Mouse (Mus musculus): ENCODE measurements around the gene Fam228b. TPM values are rescaled to one million over a fixed set of nuclear protein-coding genes. Genes with fewer than 3 reads are reported as not detected.
"Not testable (repeated sequence)": the region's sequence is repeated elsewhere in the genome, so short reads cannot be mapped to it uniquely, and the experiment has no call there.

The Fam228b gene
- total RNA-seq, 2 experiments from 2014 or later = 7.8 to 8.8 TPM

DNA sequence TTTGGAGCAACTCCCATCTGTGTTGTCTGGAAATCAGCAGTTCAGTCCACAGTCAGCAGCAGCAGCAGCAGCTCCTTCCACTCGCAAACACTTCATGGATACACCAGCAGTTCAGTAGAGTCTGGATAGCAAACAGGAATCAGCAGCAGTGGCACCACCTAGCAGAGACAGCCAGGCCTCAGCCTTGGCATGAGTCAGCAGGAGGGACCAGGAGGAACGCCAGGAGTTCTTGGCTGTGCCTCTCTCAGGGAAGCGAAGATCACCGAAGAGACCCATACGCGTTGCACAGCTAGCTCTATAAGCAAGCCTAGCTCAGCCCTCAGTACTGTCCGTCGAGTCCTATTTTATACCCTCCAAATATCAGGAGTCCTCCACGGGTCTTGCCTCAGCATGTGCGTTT, 24.6 kb downstream of the Fam228b start:
- DNase-seq (ENCODE audit: low spot score) = peak; percentile 63

DNA sequence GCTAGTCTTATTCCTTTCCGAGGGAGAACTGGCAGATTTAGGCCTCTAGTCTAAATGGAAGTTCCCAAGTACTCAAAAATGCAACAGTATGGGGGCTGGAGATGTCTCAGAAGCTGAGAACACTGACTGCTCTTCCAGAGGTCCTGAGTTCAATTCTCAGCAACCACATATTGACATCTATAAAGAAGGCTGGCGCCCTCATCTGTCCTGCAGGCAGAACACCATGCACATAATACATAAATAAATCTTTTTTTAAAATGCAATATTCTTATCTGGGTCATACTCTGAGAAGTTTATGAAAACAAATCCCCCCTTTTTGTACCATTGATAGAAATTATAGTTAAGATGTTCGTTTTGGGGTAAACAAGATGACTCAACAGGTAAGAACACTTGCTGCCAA, 26.9 kb downstream of the Fam228b start:
- DNase-seq (ENCODE audit: low spot score) = no peak

DNA sequence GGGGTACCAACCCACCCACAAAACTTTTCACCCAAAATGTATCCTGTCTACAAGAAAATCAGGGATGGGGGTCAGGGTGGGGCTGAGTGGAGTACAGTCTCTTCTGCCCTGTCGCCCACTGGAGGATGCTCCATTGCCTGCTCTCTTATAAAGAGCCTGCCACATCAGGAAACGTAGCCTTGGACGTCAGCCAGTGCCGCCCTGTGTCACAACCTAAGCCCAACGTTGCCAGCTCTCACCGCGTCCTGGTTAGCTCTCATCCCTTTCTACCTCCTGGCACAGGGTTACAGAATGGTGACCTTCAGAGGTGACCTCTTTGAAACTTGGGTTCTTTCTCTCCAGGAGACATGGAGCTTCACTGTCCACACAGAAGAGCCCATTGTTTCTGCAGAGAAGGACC, 28.2 kb downstream of the Fam228b start:
- DNase-seq (ENCODE audit: low spot score) = no peak

DNA sequence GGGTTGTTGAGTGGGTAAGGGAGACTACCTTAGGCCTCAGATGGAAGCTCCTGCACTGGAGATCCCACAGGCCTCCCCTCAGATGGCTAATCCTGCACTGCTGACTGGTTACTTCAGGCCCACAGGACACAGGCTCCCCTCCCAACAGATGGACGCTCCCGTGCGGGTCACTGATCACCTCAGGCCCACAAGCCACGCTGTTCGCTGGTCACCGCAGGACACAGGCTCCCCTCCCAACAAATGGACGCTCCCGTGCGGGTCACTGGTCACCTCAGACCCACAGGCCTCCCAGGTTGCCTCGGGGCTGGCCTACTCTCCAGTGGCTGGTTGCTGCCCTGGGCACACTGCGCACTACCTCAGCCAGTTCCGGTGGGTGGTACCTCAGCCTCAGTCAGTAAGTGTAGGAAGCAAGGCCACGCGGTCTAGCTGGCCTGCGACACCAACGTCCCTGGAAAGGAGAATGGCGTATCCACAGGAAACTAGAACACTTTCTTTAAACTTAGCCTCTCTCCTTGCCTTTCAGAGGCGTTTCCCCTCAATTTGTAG, 31.0 kb downstream of the Fam228b start, which contains the start of gene Fam228a:
TSS of gene Fam228a (minus strand) at position 400 of the 546 bp plus-strand sequence.
- no peak for DNase-seq (ENCODE audit: low spot score)

DNA sequence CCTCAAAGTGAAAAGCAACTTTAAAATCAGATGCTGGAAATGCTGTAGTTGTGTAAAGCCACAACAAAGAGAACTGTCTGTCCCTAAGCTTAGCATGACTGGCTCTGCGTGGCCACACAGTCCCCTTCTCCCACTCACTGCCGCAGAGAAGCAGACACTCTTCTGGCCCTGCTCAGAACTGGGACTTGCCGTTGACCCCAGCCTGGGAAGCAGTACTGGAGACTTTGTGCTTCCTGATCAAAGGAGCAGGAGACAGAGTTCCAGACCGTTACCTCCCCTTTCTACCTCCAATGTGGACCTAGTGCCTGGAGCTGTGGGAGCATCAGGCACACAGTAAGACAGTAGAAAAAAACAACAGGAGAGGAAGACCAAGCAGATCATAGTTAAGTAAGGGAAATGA, 36.7 kb downstream of the Fam228b start:
- no peak for DNase-seq (ENCODE audit: low spot score)

DNA sequence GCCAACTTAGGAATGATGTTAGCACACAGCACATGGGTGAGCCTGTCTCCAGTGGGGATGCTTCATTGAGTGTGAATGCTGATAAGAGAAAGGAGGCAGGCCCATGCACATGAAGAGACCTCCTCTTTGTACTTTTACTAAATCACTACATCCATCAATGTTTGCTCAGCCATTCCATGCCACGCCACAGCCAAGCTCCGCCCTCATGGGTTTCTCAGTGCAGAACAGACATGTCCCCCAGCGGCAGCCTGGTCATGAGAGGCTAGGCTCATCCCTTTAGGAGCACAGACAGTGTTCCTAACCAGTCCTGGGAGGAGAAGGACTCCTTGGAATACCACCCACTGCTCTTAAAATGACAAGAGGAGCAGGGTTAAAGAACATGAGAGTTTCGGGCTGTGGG, 37.4 kb downstream of the Fam228b start:
- no peak for DNase-seq (ENCODE audit: low spot score)

DNA sequence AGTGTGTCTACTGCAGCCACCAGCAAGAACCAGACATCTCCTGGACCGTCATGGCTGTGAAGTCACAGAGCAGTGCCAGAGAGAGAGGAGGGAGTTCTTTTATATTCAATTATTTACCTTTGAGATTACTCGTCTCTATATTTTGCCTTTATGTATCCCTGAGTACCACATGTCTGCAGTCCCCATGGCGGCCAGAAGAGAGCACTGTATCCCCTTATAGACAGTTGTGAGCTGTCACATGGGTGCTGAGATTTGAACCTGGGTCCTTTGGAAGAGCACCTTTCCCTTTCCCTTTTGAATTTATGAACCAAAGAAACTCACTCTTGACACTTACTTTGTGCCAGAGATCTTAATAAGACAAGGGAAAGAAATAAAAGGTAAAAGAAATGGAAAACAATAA, 39.9 kb downstream of the Fam228b start:
- no peak for DNase-seq (ENCODE audit: low spot score)

DNA sequence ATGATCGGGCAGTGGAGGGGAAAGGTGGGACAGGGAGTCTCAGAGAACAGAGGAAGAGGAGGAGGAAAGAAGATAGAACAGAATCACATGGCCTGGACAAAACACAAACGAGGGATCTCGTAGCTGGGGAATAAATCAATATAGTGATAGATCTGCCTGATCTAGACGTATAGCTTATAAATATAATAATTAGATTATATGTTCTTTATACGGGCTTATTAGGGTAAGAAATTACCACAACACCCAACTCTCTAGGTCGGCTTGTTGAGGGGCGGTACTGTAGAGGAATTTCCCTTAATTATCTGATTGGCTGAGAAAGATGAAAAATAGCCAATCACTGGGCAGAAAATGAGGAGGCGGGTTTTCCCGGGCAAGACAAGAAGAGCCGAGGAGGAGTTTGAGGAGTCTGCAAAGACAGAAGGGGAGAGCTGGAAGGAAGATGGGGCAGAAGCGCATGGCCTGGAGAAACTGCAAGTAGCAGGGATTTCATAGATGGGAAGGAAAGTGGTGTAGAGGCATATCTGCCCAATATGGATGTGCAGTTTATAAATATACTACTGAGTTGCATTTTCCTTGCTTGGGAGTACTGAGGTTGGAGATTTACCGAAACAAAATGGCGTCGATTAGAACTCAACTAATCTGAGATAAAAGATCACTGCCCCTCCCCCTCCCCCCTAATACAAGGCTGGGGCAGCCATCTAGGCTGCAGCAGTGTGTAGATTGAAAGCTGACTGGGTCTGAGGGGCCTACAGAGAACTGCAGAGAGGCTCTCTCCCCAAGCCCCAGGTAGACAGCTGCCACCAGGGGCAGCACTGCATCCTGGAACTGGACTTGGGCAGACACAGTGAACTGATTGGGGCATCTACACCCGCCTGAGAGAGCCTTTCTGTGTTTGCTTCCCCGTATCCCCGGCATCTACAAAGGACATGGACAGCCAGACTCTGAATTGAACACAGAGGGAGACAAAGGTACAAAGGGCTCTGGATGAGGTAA, 49.0 kb downstream of the Fam228b start:
- no peak for DNase-seq (ENCODE audit: low spot score)

DNA sequence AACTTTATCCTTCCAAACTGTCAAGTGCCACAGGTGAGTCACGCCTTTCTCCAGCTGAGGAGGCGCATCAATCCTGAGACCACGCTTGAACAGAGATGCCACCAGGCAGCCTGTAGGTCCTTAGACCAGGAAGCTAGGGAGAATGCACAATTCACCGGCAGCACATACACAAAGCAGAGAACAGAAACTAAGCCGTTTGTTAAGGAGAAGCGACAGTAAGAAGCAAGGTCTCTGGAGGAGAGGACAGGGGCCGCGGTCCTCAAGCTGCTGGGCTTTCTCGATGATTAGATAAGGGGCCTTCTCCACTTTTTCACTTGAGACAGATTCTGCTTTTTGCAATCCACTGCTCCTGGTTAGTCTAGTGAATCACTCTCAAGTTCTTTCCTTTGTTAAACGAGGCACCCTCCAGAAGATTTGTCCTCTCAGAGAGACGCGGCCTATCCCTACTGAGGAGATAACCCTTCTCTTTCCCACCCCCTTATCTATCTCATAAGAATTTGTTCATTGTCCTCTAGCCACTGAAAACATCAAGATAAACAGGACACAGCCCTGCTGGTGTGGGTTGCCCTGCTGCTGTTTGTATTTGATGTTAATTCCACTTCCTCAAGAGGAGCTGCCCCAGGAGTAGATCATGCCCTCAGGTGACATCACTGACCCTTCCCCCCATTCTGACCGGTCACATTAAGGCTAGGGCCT, 49.9 kb downstream of the Fam228b start:
- DNase-seq (ENCODE audit: low spot score) = no peak

DNA sequence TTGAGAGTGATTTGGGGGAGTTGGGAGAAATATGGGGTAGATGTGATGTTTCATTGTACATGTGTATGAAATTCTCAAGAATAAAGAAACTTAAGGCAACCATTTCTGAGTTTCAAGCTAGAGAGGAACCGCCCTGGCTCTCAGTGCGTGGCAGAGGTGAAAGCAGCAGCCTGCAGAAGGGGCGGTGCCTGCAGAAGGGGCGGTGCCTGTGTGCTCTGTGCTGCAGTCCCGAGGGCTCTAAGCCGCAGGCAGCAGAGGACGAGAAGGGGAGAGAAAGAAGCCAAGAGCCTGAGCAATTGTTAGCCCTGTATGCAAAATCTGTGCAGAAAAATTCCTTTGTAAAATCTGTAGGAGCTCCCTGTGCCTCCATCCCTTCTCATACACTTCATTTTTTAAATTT, 51.6 kb downstream of the Fam228b start:
- no peak for DNase-seq (ENCODE audit: low spot score)

DNA sequence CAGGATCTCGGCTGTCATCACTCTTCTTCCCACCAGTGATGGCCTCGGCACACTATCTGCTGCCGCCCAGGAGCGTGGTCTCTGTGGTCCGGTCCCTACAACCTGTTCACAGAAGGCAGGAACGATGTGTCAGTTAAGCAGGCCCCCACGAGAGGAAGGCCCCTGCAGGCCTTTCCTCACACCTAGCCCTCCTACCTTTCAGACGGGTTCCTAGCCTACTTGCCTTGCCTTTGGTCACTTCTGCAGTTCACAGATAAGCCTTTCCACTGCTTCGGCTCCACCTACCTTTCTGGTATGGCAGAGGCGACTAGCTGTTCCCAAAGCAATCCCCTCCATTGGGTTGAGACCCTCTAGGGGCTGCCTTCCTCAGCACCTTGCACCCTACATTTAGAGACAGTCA, 53.5 kb downstream of the Fam228b start:
- DNase-seq (ENCODE audit: low spot score) = no peak

DNA sequence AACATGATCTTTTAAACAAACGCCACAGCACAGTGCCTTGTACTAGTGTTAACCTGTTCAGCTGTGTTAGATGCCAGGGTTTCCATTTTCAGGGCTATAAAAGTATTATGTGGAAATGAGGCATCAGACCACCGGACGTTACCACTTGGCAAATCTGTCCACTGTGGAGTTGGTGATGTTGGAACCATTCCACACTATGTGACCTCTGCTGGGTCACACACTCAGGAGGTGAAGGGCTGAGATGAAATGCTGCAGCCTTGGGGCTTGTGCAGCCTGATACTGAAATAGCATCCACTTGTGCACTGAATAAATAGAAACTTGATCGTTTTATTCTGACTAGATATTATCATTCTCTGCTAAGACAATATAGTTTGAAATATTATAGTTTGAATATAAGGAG, 55.7 kb downstream of the Fam228b start:
- DNase-seq (ENCODE audit: low spot score) = no peak

DNA sequence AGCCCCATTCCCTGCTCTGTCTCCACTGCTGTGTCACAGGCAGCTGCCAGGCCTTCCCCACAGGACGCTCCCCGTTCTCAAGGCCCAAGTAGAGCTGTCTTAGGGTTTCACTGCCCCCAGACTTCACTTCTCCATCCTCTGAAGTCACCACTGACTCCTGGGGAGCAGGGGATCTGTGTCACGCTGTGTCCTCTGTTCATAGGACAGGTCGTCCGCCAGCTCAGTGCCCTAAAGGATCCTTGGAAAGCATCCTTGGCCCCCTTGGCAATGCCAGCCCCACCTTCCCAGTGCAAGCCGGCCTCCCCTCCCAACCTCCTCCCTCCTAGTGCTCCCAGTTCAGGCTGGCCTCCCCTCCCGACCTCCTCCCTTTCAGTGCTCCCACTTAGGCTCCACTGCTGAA, 59.1 kb downstream of the Fam228b start:
- DNase-seq (ENCODE audit: low spot score) = no peak

DNA sequence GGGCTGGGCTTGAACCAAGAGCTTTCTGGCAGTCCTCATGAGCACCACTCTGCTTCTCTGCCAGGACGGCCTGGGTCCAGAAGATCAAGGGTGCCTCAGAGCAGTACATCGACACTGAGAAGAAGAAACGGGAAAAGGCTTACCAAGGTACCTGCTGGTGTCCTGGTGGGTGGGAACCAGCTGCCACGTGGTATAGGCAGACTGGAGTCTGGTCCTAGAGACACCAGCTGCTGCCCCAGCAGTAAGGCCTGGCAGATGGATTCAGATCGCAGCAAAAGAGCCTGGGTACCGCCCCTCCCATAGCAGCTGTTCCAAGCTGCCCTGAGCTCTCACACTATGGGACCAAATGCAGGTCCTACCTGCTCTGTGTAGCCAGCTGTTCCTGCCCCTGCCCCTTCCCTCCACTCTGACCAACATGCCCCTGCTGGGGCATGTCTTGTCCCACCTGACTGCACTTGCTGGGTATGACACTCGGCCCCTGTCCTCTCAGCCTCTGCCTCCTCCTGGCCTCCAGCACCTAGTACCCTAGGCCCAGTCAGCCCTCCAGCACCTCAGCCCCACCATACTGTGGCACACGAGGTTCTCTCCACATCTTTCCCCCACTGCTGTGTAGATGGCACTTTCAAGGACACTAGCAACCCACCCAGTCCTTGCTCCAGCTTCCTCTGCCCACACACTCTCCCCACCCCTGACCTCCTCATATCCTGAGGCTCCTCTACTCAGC, 60.0 kb downstream of the Fam228b start:
- no peak for DNase-seq (ENCODE audit: low spot score)

DNA sequence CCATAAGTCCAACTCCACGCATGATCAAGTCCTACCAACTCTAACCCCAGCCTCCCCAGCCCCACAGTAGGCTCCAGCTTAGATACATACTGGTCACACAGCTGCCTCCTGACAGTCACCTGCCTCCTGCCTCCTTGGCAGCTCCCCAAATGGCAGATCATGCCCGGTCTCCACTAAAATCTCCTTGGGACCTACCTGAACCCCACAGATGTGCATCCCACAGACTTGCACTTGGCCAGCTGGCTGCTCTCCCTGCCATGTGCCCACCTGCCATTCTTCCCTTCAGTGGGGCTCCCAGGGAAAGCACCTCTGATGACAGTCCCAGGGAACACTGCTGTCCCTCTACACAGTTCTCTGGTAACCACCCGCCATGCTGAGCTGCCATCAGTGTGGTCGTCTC, 60.8 kb downstream of the Fam228b start:
- no peak for DNase-seq (ENCODE audit: low spot score)

DNA sequence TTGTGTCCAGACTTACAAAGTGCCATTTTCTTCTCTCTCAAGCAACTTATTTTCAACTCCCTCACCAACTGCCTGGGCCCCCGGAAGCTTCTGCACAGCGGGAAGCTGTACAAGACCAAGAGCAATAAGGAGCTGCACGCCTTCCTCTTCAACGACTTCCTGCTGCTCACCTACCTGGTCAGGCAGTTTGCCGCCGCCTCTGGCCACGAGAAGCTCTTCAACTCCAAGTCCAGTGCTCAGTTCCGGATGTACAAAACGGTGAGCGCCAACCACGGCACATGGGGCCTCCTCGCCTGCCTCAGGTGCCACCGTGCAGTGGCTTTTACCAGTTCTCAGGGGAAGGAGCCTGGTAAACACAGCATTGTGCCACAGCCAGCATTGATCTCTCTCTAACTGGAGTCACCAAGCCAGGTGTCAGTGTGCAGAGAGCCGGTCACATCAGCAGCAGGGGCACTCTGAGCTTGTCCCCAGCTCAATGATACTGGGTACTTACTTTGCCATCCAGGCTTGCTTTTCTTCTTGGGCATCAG, 61.5 kb downstream of the Fam228b start:
- no peak for DNase-seq (ENCODE audit: low spot score)

DNA sequence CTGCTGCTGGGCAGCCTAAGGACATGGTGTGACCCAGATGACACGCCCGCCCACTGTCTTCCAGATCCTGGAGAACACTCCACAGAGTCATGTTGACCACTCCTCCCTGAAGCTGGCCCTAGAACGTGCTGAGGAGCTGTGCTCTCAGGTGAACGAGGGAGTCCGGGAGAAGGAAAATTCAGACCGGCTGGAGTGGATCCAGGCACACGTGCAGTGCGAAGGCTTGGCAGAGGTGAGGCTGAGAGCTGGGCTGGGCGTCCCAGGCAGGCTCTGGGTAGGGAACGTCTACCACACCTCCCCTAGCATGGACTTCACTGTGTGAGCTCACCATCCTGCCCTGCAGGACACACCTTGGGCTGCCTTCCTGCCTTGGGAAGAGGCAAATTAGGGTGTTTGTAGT, 62.2 kb downstream of the Fam228b start:
- no peak for DNase-seq (ENCODE audit: low spot score)

DNA sequence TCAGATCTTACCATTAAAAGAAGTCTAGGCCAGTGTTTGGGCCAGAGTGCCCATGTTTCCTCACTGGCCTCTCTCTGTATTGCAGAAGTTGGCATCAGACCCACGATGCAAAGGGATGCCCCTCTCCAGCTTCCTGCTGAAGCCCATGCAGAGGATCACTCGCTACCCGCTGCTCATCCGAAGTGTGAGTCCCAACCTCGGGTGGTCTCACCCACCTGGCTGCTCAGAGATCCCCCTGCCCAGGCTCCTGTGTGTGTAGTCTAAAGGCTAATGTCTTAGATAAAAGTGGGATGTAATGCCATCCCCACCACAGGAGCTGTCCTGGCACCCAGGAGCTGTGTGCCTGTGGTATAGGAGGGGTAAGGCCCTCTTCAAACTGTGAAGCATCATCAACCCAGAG, 62.9 kb downstream of the Fam228b start:
- no peak for DNase-seq (ENCODE audit: low spot score)

DNA sequence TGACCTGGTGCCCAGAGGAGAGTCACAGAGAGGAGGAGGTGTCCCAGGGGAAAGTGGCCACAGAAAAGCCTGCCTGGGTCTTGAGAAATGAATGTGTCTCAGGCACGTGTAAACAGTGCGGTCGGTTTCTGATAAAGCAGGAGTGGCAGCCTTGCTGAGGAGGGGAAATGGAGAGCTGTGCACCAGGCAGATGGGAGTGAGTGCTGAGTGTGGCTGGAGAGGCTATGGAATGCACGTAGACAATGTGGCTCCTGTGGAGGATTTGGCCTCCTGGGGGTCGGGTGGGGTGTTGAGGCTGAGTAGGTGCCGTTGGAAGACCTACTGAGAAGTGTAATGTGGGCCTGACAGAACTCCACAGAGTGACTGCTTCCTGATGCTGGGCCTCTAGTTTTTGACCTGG, 63.4 kb downstream of the Fam228b start:
- DNase-seq (ENCODE audit: low spot score) = not testable (repeated sequence)

DNA sequence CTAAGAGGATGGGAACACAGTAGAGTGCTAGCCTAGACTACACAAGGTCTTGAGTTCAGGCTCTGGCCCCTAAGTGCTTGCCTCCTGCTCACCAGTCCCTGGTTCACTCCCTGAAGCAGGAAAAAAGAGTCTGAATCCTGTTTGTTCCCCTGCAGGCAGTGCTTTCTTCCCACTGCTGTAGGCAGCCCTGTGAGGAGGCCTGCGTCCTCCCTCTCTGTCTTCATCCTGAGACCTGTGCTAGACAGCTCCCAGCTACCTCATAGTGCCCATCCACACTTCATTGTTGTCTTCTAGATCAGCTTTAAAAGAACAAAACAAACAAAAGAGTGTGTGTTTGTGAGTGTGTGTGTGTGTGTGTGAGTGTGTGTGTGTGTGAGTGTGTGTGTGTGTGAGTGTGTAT, 74.5 kb downstream of the Fam228b start:
- no peak for DNase-seq (ENCODE audit: low spot score)

DNA sequence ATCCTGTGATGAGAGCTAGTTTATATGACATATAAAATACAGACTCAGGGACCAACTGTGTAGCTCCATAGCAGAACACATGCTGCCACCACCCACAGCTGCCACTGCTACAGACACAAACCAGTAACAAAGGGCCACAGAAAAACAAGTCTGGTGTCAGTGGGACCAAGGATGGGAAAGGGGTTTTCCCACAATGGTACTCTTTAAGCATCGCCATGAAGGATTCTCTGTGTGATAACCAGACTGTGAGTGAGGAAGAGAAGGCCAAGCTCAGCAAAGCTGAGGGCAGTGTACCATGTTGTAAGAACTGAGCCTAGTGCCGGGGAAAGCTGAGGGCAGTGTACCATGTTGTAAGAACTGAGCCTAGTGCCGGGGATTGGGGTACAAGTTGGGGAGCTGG, 77.9 kb downstream of the Fam228b start:
- no peak for DNase-seq (ENCODE audit: low spot score)
